Mouse (Mus musculus): ENCODE data around the gene Rwdd3.

GRCm38 (mm10) chr3:121185197-121185596 is 13.7 kb upstream of the Rwdd3 start:
- no peak for TF ChIP-seq EP300 (IDR thresholded peaks at IDR 0.05)
- TF ChIP-seq CTCF (IDR thresholded peaks at IDR 0.05) = no peak

All from lung, postnatal 0 days (tissue).